In genomic region chr7:96633008-96633407, GRCm38 (mm10) we compare ENCODE assay signal across 15 mouse cellular contexts.
DNase-seq lines count a peak whose midpoint lies in the region; ATAC-seq and TF ChIP-seq lines count a peak whose summit lies in the region.
"Had no signal": no experiment of that assay in that cellular context is flagged by ENCODE, and none has a peak within 500 bp of the region (broad histone marks: within the 10 kb centered on the region; RNA-seq: fewer than 3 reads in every experiment).

No protein-coding gene starts in this region.

- no peak for DNase-seq in liver, embryonic 13.5 days
- no peak for DNase-seq in liver
- peak; percentile 14 for DNase-seq in heart, postnatal 0 days (ENCODE audit: low spot score)
- DNase-seq in skeletal muscle tissue, adult 2 months (ENCODE audit: low read depth, low spot score): peak; percentile 18
- no peak for DNase-seq in gastrocnemius, adult 8-10 months (ENCODE audit: low spot score in 2 of 2)
- DNase-seq: cerebellum, postnatal 25 days; right cerebral cortex, postnatal 14 days; thymus, postnatal 14 days had no signal

- 40% methylated on average over 1 of the region's 1 CpGs for WGBS in liver, embryonic 13.5 days (ENCODE audit: insufficient replicate concordance)
- 21% methylated on average over 1 of the region's 1 CpGs for WGBS in heart, embryonic 12.5 days
- 31% methylated on average over 1 of the region's 1 CpGs for whole genome bisulfite sequencing in heart, postnatal 0 days

- H3K4me1 ChIP-seq in liver, embryonic 13.5 days (replicated peaks): no peaks in the 10 kb centered on the region
- H3K4me1 ChIP-seq in heart, embryonic 12.5 days (replicated peaks): peaks cover 3% of the 10 kb centered on the region; the same call in 1 of the 2 replicates
- H3K4me1 ChIP-seq in heart, postnatal 0 days (ENCODE audit: control insufficient read depth, insufficient read depth): no peaks in the 10 kb centered on the region
- H3K4me1 ChIP-seq: embryonic facial prominence, embryonic 13.5 days; midbrain, embryonic 13.5 days had no signal

- H3K9ac ChIP-seq in liver, embryonic 13.5 days: no peak overlapping the region
- H3K9ac ChIP-seq in heart, embryonic 12.5 days: no peak overlapping the region
- no peak overlapping the region for H3K9ac ChIP-seq in heart, postnatal 0 days (replicated peaks; ENCODE audit: low read depth, low read length)
- H3K9ac ChIP-seq: embryonic facial prominence, embryonic 13.5 days; forebrain, embryonic 12.5 days; midbrain, embryonic 13.5 days had no signal

- H3K36me3 ChIP-seq in liver, embryonic 13.5 days: no peaks in the 10 kb centered on the region
- H3K36me3 ChIP-seq in heart, embryonic 12.5 days: no peaks in the 10 kb centered on the region
- H3K36me3 ChIP-seq in heart, postnatal 0 days (replicated peaks; ENCODE audit: control insufficient read depth, insufficient read depth, low read length): no peaks in the 10 kb centered on the region
- H3K36me3 ChIP-seq: embryonic facial prominence, embryonic 13.5 days; forebrain, embryonic 12.5 days; midbrain, embryonic 13.5 days had no signal

- TF ChIP-seq CTCF in heart, postnatal 0 days (IDR thresholded peaks at IDR 0.05; ENCODE audit: low read depth): no peak

- peak overlapping the region; percentile 5; the same call in 1 of the 2 replicates for H3K27ac ChIP-seq in liver, embryonic 13.5 days
- peak overlapping the region; percentile 23; the same call in 1 of the 2 replicates for H3K27ac ChIP-seq in heart, embryonic 12.5 days (ENCODE audit: poor library complexity, severe bottlenecking)
- no peak overlapping the region for H3K27ac ChIP-seq in heart, postnatal 0 days (ENCODE audit: low read depth)
- H3K27ac ChIP-seq: embryonic facial prominence, embryonic 13.5 days; forebrain, embryonic 12.5 days; midbrain, embryonic 13.5 days had no signal

- no peaks in the 10 kb centered on the region for H3K9me3 ChIP-seq in liver, embryonic 13.5 days (replicated peaks)
- H3K9me3 ChIP-seq in heart, embryonic 12.5 days (replicated peaks): no peaks in the 10 kb centered on the region
- H3K9me3 ChIP-seq in heart, postnatal 0 days (replicated peaks; ENCODE audit: control insufficient read depth, low read length): no peaks in the 10 kb centered on the region
- H3K9me3 ChIP-seq: embryonic facial prominence, embryonic 13.5 days; midbrain, embryonic 13.5 days had no signal

- no peak for ATAC-seq in liver, embryonic 13.5 days (ENCODE audit: low read depth)
- peak; percentile 33; the same call in 1 of the 2 replicates for ATAC-seq in heart, embryonic 12.5 days (ENCODE audit: insufficient number of reproducible peaks, low FRiP score)
- ATAC-seq in heart, postnatal 0 days (ENCODE audit: insufficient read depth, low read depth): peak; percentile 49; the same call in 1 of the 2 replicates
- no peak for ATAC-seq in erythroid progenitor cell, adult 5-6 weeks (replicated peaks; ENCODE audit: low FRiP score, poor library complexity, severe bottlenecking)
- ATAC-seq: activated CD4-positive, CD25-positive, alpha-beta regulatory T cell, adult 4 months; inflammation-experienced regulatory T-cells, adult 6 months; midbrain, embryonic 13.5 days had no signal

- TF ChIP-seq EP300 in heart, postnatal 0 days (IDR thresholded peaks at IDR 0.05; ENCODE audit: low read depth): no peak

- H3K4me3 ChIP-seq in liver, embryonic 13.5 days (replicated peaks): no peak overlapping the region
- H3K4me3 ChIP-seq in heart, embryonic 12.5 days: no peak overlapping the region
- H3K4me3 ChIP-seq in heart, postnatal 0 days (ENCODE audit: low read depth, low read length): no peak overlapping the region
- H3K4me3 ChIP-seq: embryonic facial prominence, embryonic 13.5 days; forebrain, embryonic 12.5 days; midbrain, embryonic 13.5 days had no signal

- no peaks in the 10 kb centered on the region for H3K27me3 ChIP-seq in liver, embryonic 13.5 days
- peaks cover 13% of the 10 kb centered on the region for H3K27me3 ChIP-seq in heart, embryonic 12.5 days (replicated peaks)
- peaks cover 7% of the 10 kb centered on the region; the same call in 1 of the 2 replicates for H3K27me3 ChIP-seq in heart, postnatal 0 days (ENCODE audit: control insufficient read depth, insufficient read depth, low read length)
- H3K27me3 ChIP-seq: embryonic facial prominence, embryonic 13.5 days; forebrain, embryonic 12.5 days; midbrain, embryonic 13.5 days had no signal

- H3K4me2 ChIP-seq in liver, embryonic 13.5 days: no peak overlapping the region
- H3K4me2 ChIP-seq in heart, embryonic 12.5 days: no peak overlapping the region
- H3K4me2 ChIP-seq in heart, postnatal 0 days (ENCODE audit: low read depth, low read length): no peak overlapping the region
- H3K4me2 ChIP-seq: embryonic facial prominence, embryonic 13.5 days; forebrain, embryonic 12.5 days; midbrain, embryonic 13.5 days had no signal

Comparison
In these comparisons a context has a peak if more than half of its experiments do, and no peak if none do; other contexts are left out.
1. ATAC-seq: peak in heart, embryonic 12.5 days (single experiment) and heart, postnatal 0 days (single experiment); none in liver, embryonic 13.5 days (single experiment) and erythroid progenitor cell, adult 5-6 weeks (single experiment).
2. DNase-seq: peak in heart, postnatal 0 days (single experiment) and skeletal muscle tissue, adult 2 months (single experiment); none in liver, embryonic 13.5 days (single experiment), liver (single experiment) and gastrocnemius, adult 8-10 months (0 of 2).